Mouse (Mus musculus) heart, postnatal 36 days (tissue): ENCODE data around the gene Ccdc157. TPM values are rescaled to one million over a fixed set of nuclear protein-coding genes. Genes with fewer than 3 reads are reported as not detected.

ENCODE experiments used
- microRNA-seq, 2 experiments: library from miRNA; unstranded; fragments of <30 nt; microRNA quantifications; one replicate each; pipeline ENCODE4 v1.2.0; 2021; ENCODE audit warnings: borderline number of aligned reads in 2 of 2
- total RNA-seq, 2 experiments: library from RNA; stranded (reverse); gene quantifications; 2 replicates each; pipeline ENCODE4 v1.2.3; 2021

Gene Ccdc157
- total RNA-seq, 2 experiments from 2014 or later: 5.0 to 5.3 TPM

Small RNA genes lying within 50 kb of the gene (microRNA-seq; reads per million reads assigned to microRNA genes)
- gene Mir3060: 0 to 2.2 reads per million in 2 experiments

Other genes with a start within 250 kb of the Ccdc157 start
- gene Slc35e4, start 245.6 kb downstream of the Ccdc157 start, total RNA-seq: 1 to 10 TPM; 5.3 to 5.5 TPM
- gene Tcn2, start 228.1 kb downstream of the Ccdc157 start, total RNA-seq: 10 to 100 TPM; 43.7 to 52.1 TPM
- gene Pes1, start 196.3 kb downstream of the Ccdc157 start, total RNA-seq: 10 to 100 TPM; 27.9 to 29.2 TPM
- not detected for gene 4930556J24Rik, start 183.5 kb downstream of the Ccdc157 start, total RNA-seq
- under 1 TPM; 0.19 to 0.22 TPM for gene Gal3st1, start 176.7 kb downstream of the Ccdc157 start, total RNA-seq
- gene Sec14l4, start 128.8 kb downstream of the Ccdc157 start, total RNA-seq: under 1 TPM; 0.36 to 0.57 TPM
- gene Sec14l3, start 95.5 kb downstream of the Ccdc157 start, total RNA-seq: not detected
- gene Mtfp1, start 64.8 kb downstream of the Ccdc157 start, total RNA-seq: 100 to 1,000 TPM; 115 to 136 TPM
- under 1 TPM; 0.69 to 0.87 TPM for gene Sec14l2, start 36.9 kb downstream of the Ccdc157 start, total RNA-seq
- 10 to 100 TPM; 14.0 to 15.1 TPM for gene Rnf215, start 25.1 kb downstream of the Ccdc157 start, total RNA-seq
- gene Sf3a1, start 57 bp upstream of the Ccdc157 start, total RNA-seq: 10 to 100 TPM; 32.7 to 36.7 TPM
- gene Tbc1d10a, start 26.5 kb upstream of the Ccdc157 start, total RNA-seq: 10 to 100 TPM in 1 of 2 experiments, 1 to 10 TPM in 1; 8.6 to 11.2 TPM
- gene Castor1, start 57.9 kb upstream of the Ccdc157 start, total RNA-seq: 1 to 10 TPM; 5.2 to 5.5 TPM
- gene Osm, start 76.1 kb upstream of the Ccdc157 start, total RNA-seq: not detected
- gene Lif, start 97.3 kb upstream of the Ccdc157 start, total RNA-seq: under 1 TPM; 0.16 to 0.50 TPM